Mouse (Mus musculus) liver, embryonic 14.5 days (tissue): ENCODE measurements at regions not wholly inside any gene's neighbourhood (a gene's known extent, or its start where the extent isn't known, plus 50 kb on each side); places are given as distances from the start of the nearest gene placed in this dataset.
A peak's percentile ranks its signal among the peaks of the same experiment; 100 is the strongest.

ENCODE experiments used
- ATAC-seq: fragments of 200-750 bp; cut with Nextera tagmentation; 2 replicates; pipeline ENCODE4 v1.8.0; 2017; ENCODE audit warnings: moderate number of reproducible peaks, mild to moderate bottlenecking, moderate library complexity; ENCODE audit not compliant: insufficient read depth
- DNase-seq, 3 experiments: peaks; one replicate each; pipeline ENCODE4 v3.0.0-alpha.2; 2012 to 2013; ENCODE audit warnings: low read depth in 3 of 3, low spot score in 3 of 3
- H3K27ac ChIP-seq: fragments of 300-500 bp; sonication (generic); 2 replicates; pipeline ENCODE4 v1.5.1; 2014; ENCODE audit warnings: moderate library complexity, mild to moderate bottlenecking, control low read depth, inconsistent platforms
- H3K27me3 ChIP-seq: fragments of 300-500 bp; sonication (generic); 2 replicates; pipeline ENCODE4 v1.6.1; 2014; ENCODE audit warnings: mild to moderate bottlenecking, low read length, moderate library complexity; ENCODE audit not compliant: control insufficient read depth, insufficient read depth
- H3K36me3 ChIP-seq: fragments of 300-500 bp; sonication (generic); replicated peaks from 2 replicates; pipeline ENCODE4 v1.6.1; 2014; ENCODE audit warnings: low read depth; ENCODE audit not compliant: control insufficient read depth, insufficient read depth
- H3K4me1 ChIP-seq, 2 experiments: fragments of 200-500 bp in 1 of 2; fragments of 300-500 bp in 1 of 2; sonication (generic) in 1 of 2; replicated peaks; 2 replicates each; pipeline ENCODE4 v1.6.1; 2012 to 2014; ENCODE audit warnings: antibody characterized with exemption in 1 of 2, inconsistent platforms in 1 of 2, low read length in 1 of 2; ENCODE audit not compliant: control insufficient read depth in 2 of 2, insufficient read depth in 2 of 2
- H3K4me2 ChIP-seq: fragments of 300-500 bp; sonication (generic); 2 replicates; pipeline ENCODE4 v1.6.1; 2014; ENCODE audit warnings: low read depth, mild to moderate bottlenecking, control low read depth, moderate library complexity
- H3K4me3 ChIP-seq, 2 experiments: fragments of 200-500 bp in 1 of 2; fragments of 300-500 bp in 1 of 2; sonication (generic) in 1 of 2; 2 replicates each; pipeline ENCODE4 v1.5.1; 2012 to 2014; ENCODE audit warnings: low read depth in 2 of 2, low read length in 2 of 2, mild to moderate bottlenecking in 2 of 2, control low read depth in 1 of 2, inconsistent platforms in 1 of 2, moderate library complexity in 1 of 2; ENCODE audit not compliant: insufficient read depth in 1 of 2
- H3K9ac ChIP-seq: fragments of 300-500 bp; sonication (generic); replicated peaks from 2 replicates; pipeline ENCODE4 v1.6.1; 2014; ENCODE audit warnings: mild to moderate bottlenecking, control low read depth, moderate library complexity
- H3K9me3 ChIP-seq: fragments of 300-500 bp; sonication (generic); 2 replicates; pipeline ENCODE4 v1.6.1; 2016; ENCODE audit warnings: low read length, mixed read lengths; ENCODE audit not compliant: control insufficient read depth
- CTCF ChIP-seq: IDR thresholded peaks from 2 replicates; pipeline ENCODE4 v1.5.1; 2016; ENCODE audit warnings: antibody characterized with exemption, low read depth, control low read depth
- EP300 ChIP-seq: IDR thresholded peaks from 2 replicates; pipeline ENCODE4 v1.6.1; 2016; ENCODE audit warnings: antibody characterized with exemption, low read depth
- WGBS: fragments of 180-500 bp; shearing (Covaris S2); extraction: QIAGEN DNeasy Blood & Tissue Kit; methylation state at CpG from one replicate; pipeline ENCODE4 v1.1.7; 2014; ENCODE audit not compliant: insufficient replicate concordance; 5-methylcytosine and 5-hydroxymethylcytosine counted together

GRCm38 (mm10) chr12:118457493-118458408, 156.5 kb upstream of the Sp4 start:
- WGBS: 9% methylated on average over 36 of the region's 36 CpGs
- H3K4me1 ChIP-seq: no peaks in the 10 kb centered on the region
- TF ChIP-seq CTCF: peak; percentile 73
- TF ChIP-seq EP300: no peak
- H3K27ac ChIP-seq: no peak overlapping the region
- H3K36me3 ChIP-seq: no peaks in the 10 kb centered on the region
- H3K9ac ChIP-seq: no peak overlapping the region
- peaks cover 5% of the 10 kb centered on the region; the same call in 1 of the 2 replicates for H3K27me3 ChIP-seq
- H3K9me3 ChIP-seq: no peaks in the 10 kb centered on the region
- peak overlapping the region; percentile 20 for H3K4me2 ChIP-seq
- no peak for ATAC-seq
- DNase-seq: no peak
- H3K4me3 ChIP-seq: no peak overlapping the region

DNA sequence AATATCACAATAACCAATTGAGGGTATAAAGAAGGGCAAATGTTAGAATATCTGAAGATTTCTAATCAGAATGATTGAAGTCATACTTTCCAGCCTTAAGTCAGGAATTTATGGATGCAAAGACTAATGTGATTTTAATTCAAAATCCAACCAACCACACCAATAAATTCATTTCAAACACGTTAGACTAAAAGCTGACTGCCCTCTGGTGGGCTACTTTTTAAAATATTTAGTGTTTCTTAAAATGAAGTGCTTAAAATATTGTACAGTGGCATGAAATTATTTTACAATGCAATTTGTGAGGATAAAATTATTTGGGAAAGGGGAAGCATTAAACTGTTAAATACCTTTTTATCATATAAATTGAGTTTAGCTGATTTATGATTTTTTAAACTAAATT, 154.4 kb upstream of the Sp4 start:
- WGBS: 28% methylated on average over 1 of the region's 1 CpGs
- TF ChIP-seq EP300: no peak
- no peak for TF ChIP-seq CTCF
- no peaks in the 10 kb centered on the region for H3K36me3 ChIP-seq
- DNase-seq (no peak), ATAC-seq (no peak)
- no peaks in the 10 kb centered on the region for H3K9me3 ChIP-seq
- no peak overlapping the region for H3K27ac ChIP-seq
- no peak overlapping the region for H3K4me3 ChIP-seq
- peaks cover 5% of the 10 kb centered on the region; the same call in 1 of the 2 replicates for H3K27me3 ChIP-seq
- no peak overlapping the region for H3K4me2 ChIP-seq
- H3K9ac ChIP-seq: no peak overlapping the region
- H3K4me1 ChIP-seq: no peaks in the 10 kb centered on the region

- Histone ChIP-seq H3K4me2 (no peak overlapping the region), H3K27ac (no peak overlapping the region), H3K9ac (no peak overlapping the region), H3K4me1 (no peaks in the 10 kb centered on the region), H3K27me3 (no peaks in the 10 kb centered on the region), H3K9me3 (no peaks in the 10 kb centered on the region), H3K36me3 (no peaks in the 10 kb centered on the region), H3K4me3 (no peak overlapping the region)
- TF ChIP-seq CTCF: no peak
- TF ChIP-seq EP300: no peak
- 47% methylated on average over 3 of the region's 3 CpGs for WGBS
- DNase-seq (no peak), ATAC-seq (no peak)
Measured at GRCm38 (mm10) chr12:118439626-118440025, 138.4 kb upstream of the Sp4 start.

- Histone ChIP-seq H3K27me3 (no peaks in the 10 kb centered on the region), H3K27ac (no peak overlapping the region), H3K4me3 (no peak overlapping the region), H3K4me1 (no peaks in the 10 kb centered on the region), H3K36me3 (no peaks in the 10 kb centered on the region), H3K4me2 (no peak overlapping the region), H3K9ac (no peak overlapping the region), H3K9me3 (no peaks in the 10 kb centered on the region)
- WGBS: 30% methylated on average over 5 of the region's 5 CpGs
- DNase-seq: no peak
- no peak; the same call in 1 of the 2 replicates for ATAC-seq
- TF ChIP-seq CTCF: no peak
- TF ChIP-seq EP300: no peak
Measured at GRCm38 (mm10) chr12:118438882-118439281, 137.6 kb upstream of the Sp4 start.

GRCm38 (mm10) chr12:118432703-118433102, 131.5 kb upstream of the Sp4 start:
- H3K4me1 ChIP-seq: peaks cover 0 to 6% of the 10 kb centered on the region in 2 experiments; a peak in 1 of 4 replicates
- DNase-seq: no peak
- no peak overlapping the region for H3K9ac ChIP-seq
- H3K4me3 ChIP-seq: no peak overlapping the region
- H3K27ac ChIP-seq: no peak overlapping the region
- no peaks in the 10 kb centered on the region for H3K27me3 ChIP-seq
- TF ChIP-seq EP300 (no peak), CTCF (no peak)
- no peaks in the 10 kb centered on the region for H3K36me3 ChIP-seq
- WGBS: 47% methylated on average over 4 of the region's 4 CpGs
- no peak for ATAC-seq
- H3K9me3 ChIP-seq: no peaks in the 10 kb centered on the region
- no peak overlapping the region for H3K4me2 ChIP-seq
